Mouse (Mus musculus) midbrain, embryonic 16.5 days (tissue): ENCODE measurements around the gene Myl12a. TPM values are rescaled to one million over a fixed set of nuclear protein-coding genes. Genes with fewer than 3 reads are reported as not detected.

ENCODE experiments used
- ATAC-seq: fragments of 200-750 bp; cut with Nextera tagmentation; 2 replicates; pipeline ENCODE4 v1.8.0; 2017; ENCODE audit warnings: moderate TSS enrichment
- H3K27ac ChIP-seq: fragments of 300-500 bp; sonication (generic); 2 replicates; pipeline ENCODE4 v1.5.1; 2014; ENCODE audit warnings: mild to moderate bottlenecking, low read length, mixed read lengths
- H3K27me3 ChIP-seq: fragments of 300-500 bp; sonication (generic); 2 replicates; pipeline ENCODE4 v1.6.1; 2014; ENCODE audit warnings: low read depth, low read length, mixed read lengths; ENCODE audit not compliant: control insufficient read depth, insufficient read depth
- H3K36me3 ChIP-seq: fragments of 300-500 bp; sonication (generic); 2 replicates; pipeline ENCODE4 v1.6.1; 2014; ENCODE audit warnings: mild to moderate bottlenecking, low read length, moderate library complexity, mixed read lengths; ENCODE audit not compliant: control insufficient read depth, insufficient read depth
- H3K4me1 ChIP-seq: fragments of 300-500 bp; sonication (generic); 2 replicates; pipeline ENCODE4 v1.6.1; 2014; ENCODE audit warnings: mild to moderate bottlenecking, low read length, mixed read lengths; ENCODE audit not compliant: control insufficient read depth, insufficient read depth
- H3K4me2 ChIP-seq: fragments of 300-500 bp; sonication (generic); 2 replicates; pipeline ENCODE4 v1.6.1; 2014; ENCODE audit warnings: mild to moderate bottlenecking, low read length, mixed read lengths
- H3K4me3 ChIP-seq: fragments of 300-500 bp; sonication (generic); 2 replicates; pipeline ENCODE4 v1.5.1; 2014; ENCODE audit warnings: low read depth, mild to moderate bottlenecking, low read length, moderate library complexity, mixed read lengths
- H3K9ac ChIP-seq: fragments of 300-500 bp; sonication (generic); 2 replicates; pipeline ENCODE4 v1.6.1; 2014; ENCODE audit warnings: low read depth, low read length, mixed read lengths
- H3K9me3 ChIP-seq: fragments of 300-500 bp; sonication (generic); replicated peaks from 2 replicates; pipeline ENCODE4 v1.6.1; 2014; ENCODE audit warnings: mild to moderate bottlenecking, low read length, mixed read lengths; ENCODE audit not compliant: control insufficient read depth, poor library complexity, severe bottlenecking
- WGBS: fragments of 180-500 bp; shearing (Covaris S2); extraction: QIAGEN DNeasy Blood & Tissue Kit; methylation state at CpG from one replicate; pipeline ENCODE4 v1.1.7; 2014; 5-methylcytosine and 5-hydroxymethylcytosine counted together
- polyA plus RNA-seq: library from polyadenylated mRNA; unstranded; fragments of >200 nt; fragmentation: Nextera tagmentation; extraction: Ambion mirVana; gene quantifications from 2 replicates; pipeline ENCODE4 v1.2.1, GENCODE M21; 2015

Myl12a gene
- polyA plus RNA-seq, 1 experiment from 2014 or later = 82.2 TPM

- Histone ChIP-seq H3K4me3 (no peak overlapping the region), H3K36me3 (no peaks in the 10 kb centered on the region), H3K4me2 (no peak overlapping the region), H3K27ac (no peak overlapping the region), H3K9me3 (no peaks in the 10 kb centered on the region), H3K4me1 (no peaks in the 10 kb centered on the region; the same call in 1 of the 2 replicates), H3K27me3 (no peaks in the 10 kb centered on the region), H3K9ac (no peak overlapping the region)
- ATAC-seq = no peak
- WGBS = 98% methylated on average over 3 of the region's 3 CpGs
Measured at GRCm38 (mm10) chr17:71018151-71018550, 15.5 kb upstream of the Myl12a start.

GRCm38 (mm10) chr17:71017457-71017998, 14.8 kb upstream of the Myl12a start:
- Histone ChIP-seq H3K9ac (no peak overlapping the region), H3K4me3 (no peak overlapping the region), H3K4me2 (no peak overlapping the region), H3K4me1 (no peaks in the 10 kb centered on the region; the same call in 1 of the 2 replicates), H3K27me3 (no peaks in the 10 kb centered on the region), H3K27ac (no peak overlapping the region), H3K36me3 (no peaks in the 10 kb centered on the region), H3K9me3 (no peaks in the 10 kb centered on the region)
- WGBS = 94% methylated on average over 4 of the region's 4 CpGs
- ATAC-seq = no peak

GRCm38 (mm10) chr17:71014911-71015310, 12.2 kb upstream of the Myl12a start:
- H3K27ac ChIP-seq = no peak overlapping the region
- H3K4me1 ChIP-seq = no peaks in the 10 kb centered on the region; the same call in 1 of the 2 replicates
- ATAC-seq = no peak
- H3K4me2 ChIP-seq = no peak overlapping the region
- H3K4me3 ChIP-seq = no peak overlapping the region
- no peaks in the 10 kb centered on the region for H3K27me3 ChIP-seq
- H3K9me3 ChIP-seq = no peaks in the 10 kb centered on the region
- no peak overlapping the region for H3K9ac ChIP-seq
- 41% methylated on average over 5 of the region's 5 CpGs for WGBS
- H3K36me3 ChIP-seq = no peaks in the 10 kb centered on the region

GRCm38 (mm10) chr17:71013105-71013504, 10.4 kb upstream of the Myl12a start:
- Histone ChIP-seq H3K9me3 (no peaks in the 10 kb centered on the region), H3K27me3 (no peaks in the 10 kb centered on the region), H3K36me3 (no peaks in the 10 kb centered on the region), H3K4me2 (no peak overlapping the region), H3K4me3 (no peak overlapping the region), H3K9ac (no peak overlapping the region), H3K27ac (no peak overlapping the region), H3K4me1 (no peaks in the 10 kb centered on the region)
- 97% methylated on average over 6 of the region's 6 CpGs for WGBS
- no peak for ATAC-seq

- no peak for ATAC-seq
- Histone ChIP-seq H3K9me3 (no peaks in the 10 kb centered on the region), H3K4me2 (no peak overlapping the region), H3K4me1 (no peaks in the 10 kb centered on the region), H3K9ac (no peak overlapping the region), H3K36me3 (no peaks in the 10 kb centered on the region), H3K27me3 (no peaks in the 10 kb centered on the region), H3K27ac (no peak overlapping the region), H3K4me3 (no peak overlapping the region)
- 87% methylated on average over 9 of the region's 9 CpGs for WGBS
Measured at GRCm38 (mm10) chr17:71011931-71012662, 9.4 kb upstream of the Myl12a start.

GRCm38 (mm10) chr17:71010646-71011242, 8.1 kb upstream of the Myl12a start:
- Histone ChIP-seq H3K9ac (no peak overlapping the region), H3K27me3 (no peaks in the 10 kb centered on the region), H3K9me3 (no peaks in the 10 kb centered on the region), H3K36me3 (no peaks in the 10 kb centered on the region), H3K4me3 (no peak overlapping the region), H3K27ac (no peak overlapping the region), H3K4me1 (no peaks in the 10 kb centered on the region), H3K4me2 (no peak overlapping the region)
- no peak; the same call in 1 of the 2 replicates for ATAC-seq
- WGBS = 59% methylated on average over 7 of the region's 7 CpGs

- H3K27me3 ChIP-seq = no peaks in the 10 kb centered on the region
- no peak overlapping the region for H3K4me3 ChIP-seq
- H3K9ac ChIP-seq = no peak overlapping the region
- no peaks in the 10 kb centered on the region for H3K4me1 ChIP-seq
- H3K27ac ChIP-seq = no peak overlapping the region
- ATAC-seq = no peak
- 74% methylated on average over 1 of the region's 1 CpGs for WGBS
- H3K36me3 ChIP-seq = no peaks in the 10 kb centered on the region
- H3K9me3 ChIP-seq = no peaks in the 10 kb centered on the region
- H3K4me2 ChIP-seq = no peak overlapping the region
Measured at GRCm38 (mm10) chr17:71009751-71010150, 7.1 kb upstream of the Myl12a start.

- no peak for ATAC-seq
- Histone ChIP-seq H3K9me3 (no peaks in the 10 kb centered on the region), H3K4me2 (no peak overlapping the region), H3K36me3 (no peaks in the 10 kb centered on the region), H3K9ac (no peak overlapping the region), H3K4me3 (no peak overlapping the region), H3K27ac (no peak overlapping the region), H3K27me3 (no peaks in the 10 kb centered on the region), H3K4me1 (no peaks in the 10 kb centered on the region)
- 89% methylated on average over 3 of the region's 3 CpGs for WGBS
Measured at GRCm38 (mm10) chr17:71008676-71009075, 6.0 kb upstream of the Myl12a start.

- Histone ChIP-seq H3K27ac (no peak overlapping the region), H3K9me3 (no peaks in the 10 kb centered on the region), H3K9ac (no peak overlapping the region), H3K36me3 (no peaks in the 10 kb centered on the region), H3K27me3 (no peaks in the 10 kb centered on the region), H3K4me1 (peaks cover 5% of the 10 kb centered on the region; the same call in 1 of the 2 replicates), H3K4me3 (no peak overlapping the region), H3K4me2 (no peak overlapping the region)
- no peak for ATAC-seq
- 87% methylated on average over 5 of the region's 5 CpGs for WGBS
Measured at GRCm38 (mm10) chr17:71006976-71007375, 4.3 kb upstream of the Myl12a start.
